Mouse (Mus musculus): ENCODE data around the gene Armt1. TPM values are rescaled to one million over a fixed set of nuclear protein-coding genes. Genes with fewer than 3 reads are reported as not detected.
A peak's percentile ranks its signal among the peaks of the same experiment; 100 is the strongest.

Armt1 gene
- polyA plus RNA-seq (2014; fragmentation: Nextera tagmentation; extraction: Ambion mirVana): 30.1 and 33.4 TPM in 2 replicates

DNA sequence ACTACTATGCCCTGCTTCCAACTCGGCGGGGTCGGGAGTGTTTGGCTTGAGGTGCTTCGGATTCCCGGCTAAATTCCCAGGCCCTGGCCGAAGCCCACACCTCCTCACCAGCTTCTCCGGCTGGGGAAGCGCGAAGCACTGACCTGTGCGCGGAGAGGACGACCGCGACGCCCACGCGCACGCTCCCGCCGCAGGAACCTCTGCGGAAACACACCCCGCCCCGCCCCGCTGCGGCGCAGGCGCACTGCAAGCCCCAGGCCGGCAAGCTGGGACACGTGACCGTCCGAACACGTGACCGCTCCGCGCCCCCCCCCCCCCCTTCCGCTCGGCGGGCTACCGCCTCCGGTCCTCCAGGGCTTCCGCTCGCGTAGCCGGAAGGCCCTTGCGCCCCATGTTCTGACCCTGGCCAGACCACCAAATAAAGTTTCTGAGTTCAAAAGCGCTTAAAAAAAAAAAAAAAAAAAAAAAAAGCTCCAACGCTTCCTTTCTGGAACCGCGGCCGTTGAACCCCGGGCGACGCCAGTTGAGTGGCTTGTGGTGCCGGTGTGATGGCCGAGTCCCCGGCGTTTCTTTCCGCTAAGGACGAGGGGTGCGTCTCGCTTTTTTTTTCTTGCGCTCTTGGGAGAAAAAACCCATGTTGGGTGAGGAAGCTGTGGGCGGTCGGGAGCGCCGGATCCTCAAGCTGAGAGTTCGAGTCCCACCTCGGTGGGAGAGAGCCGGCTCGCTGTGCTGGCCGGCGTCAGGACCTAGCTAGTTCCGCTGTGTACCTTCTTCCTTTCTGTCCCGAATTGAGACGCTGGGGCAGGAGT is at the start of gene Armt1, which contains the start of gene Rmnd1:
Armt1 (plus strand) TSS at position 345 of the 809 bp plus-strand sequence.
Rmnd1 (minus strand) TSS at position 266 of the 809 bp plus-strand sequence.
- 0% methylated on average over 69 of the region's 75 CpGs for WGBS
- no peaks in the 10 kb centered on the region for H3K27me3 ChIP-seq (replicated peaks; ENCODE audit: control insufficient read depth, insufficient read depth, low read length)
- H3K4me3 ChIP-seq (ENCODE audit: low read depth, low read length): peak within 1 kb of the TSS; percentile 63
- peaks cover 14% of the 10 kb centered on the region for H3K4me1 ChIP-seq (replicated peaks; ENCODE audit: control insufficient read depth, insufficient read depth, low read length)
- H3K4me2 ChIP-seq: peak within 1 kb of the TSS; percentile 82
- ATAC-seq (replicated peaks; ENCODE audit: low FRiP score) (peak; percentile 95), DNase-seq (ENCODE audit: low spot score) (peak; percentile 93)
- peaks cover 6% of the 10 kb centered on the region; the same call in 1 of the 2 replicates for H3K36me3 ChIP-seq (ENCODE audit: control insufficient read depth, insufficient read depth, low read length)
- peak within 1 kb of the TSS; percentile 89 for H3K9ac ChIP-seq (ENCODE audit: low read depth, low read length)
- peak within 1 kb of the TSS; percentile 86 for H3K27ac ChIP-seq (ENCODE audit: low read depth, low read length)
- H3K9me3 ChIP-seq (ENCODE audit: control insufficient read depth, low read length): no peaks in the 10 kb centered on the region

DNA sequence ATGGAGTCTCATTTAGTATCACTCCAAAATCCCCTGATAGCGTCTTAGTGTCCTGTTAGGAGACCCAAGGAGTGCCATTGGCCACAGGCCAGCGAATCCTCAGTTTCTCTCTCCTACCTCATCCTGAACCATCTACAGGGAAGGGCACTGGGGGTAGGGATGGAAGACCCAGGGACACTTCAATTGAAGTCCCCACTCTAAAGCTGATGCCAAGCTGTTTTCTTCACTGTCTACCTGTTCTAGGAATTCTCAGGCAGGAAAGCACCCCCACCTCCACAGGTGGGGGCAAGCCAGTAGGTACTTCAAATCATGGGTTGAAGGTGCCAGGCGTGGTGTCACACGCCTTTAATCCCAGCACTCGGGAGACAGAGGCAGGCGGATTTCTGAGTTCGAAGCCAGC is 48.0 kb upstream of the Armt1 start:
- no peak for ATAC-seq (replicated peaks; ENCODE audit: low FRiP score)
- no peak overlapping the region for H3K9ac ChIP-seq (ENCODE audit: low read depth, low read length)
- 86% methylated on average over 7 of the region's 7 CpGs for WGBS
- H3K4me2 ChIP-seq: no peak overlapping the region
- no peak overlapping the region for H3K27ac ChIP-seq (ENCODE audit: low read depth, low read length)
- no peak overlapping the region for H3K4me3 ChIP-seq (ENCODE audit: low read depth, low read length)
- DNase-seq (ENCODE audit: low spot score): no peak
- no peaks in the 10 kb centered on the region for H3K27me3 ChIP-seq (replicated peaks; ENCODE audit: control insufficient read depth, insufficient read depth, low read length)
- no peaks in the 10 kb centered on the region for H3K9me3 ChIP-seq (ENCODE audit: control insufficient read depth, low read length)
- no peaks in the 10 kb centered on the region for H3K36me3 ChIP-seq (ENCODE audit: control insufficient read depth, insufficient read depth, low read length)
- H3K4me1 ChIP-seq (replicated peaks; ENCODE audit: control insufficient read depth, insufficient read depth, low read length): peaks cover 21% of the 10 kb centered on the region

DNA sequence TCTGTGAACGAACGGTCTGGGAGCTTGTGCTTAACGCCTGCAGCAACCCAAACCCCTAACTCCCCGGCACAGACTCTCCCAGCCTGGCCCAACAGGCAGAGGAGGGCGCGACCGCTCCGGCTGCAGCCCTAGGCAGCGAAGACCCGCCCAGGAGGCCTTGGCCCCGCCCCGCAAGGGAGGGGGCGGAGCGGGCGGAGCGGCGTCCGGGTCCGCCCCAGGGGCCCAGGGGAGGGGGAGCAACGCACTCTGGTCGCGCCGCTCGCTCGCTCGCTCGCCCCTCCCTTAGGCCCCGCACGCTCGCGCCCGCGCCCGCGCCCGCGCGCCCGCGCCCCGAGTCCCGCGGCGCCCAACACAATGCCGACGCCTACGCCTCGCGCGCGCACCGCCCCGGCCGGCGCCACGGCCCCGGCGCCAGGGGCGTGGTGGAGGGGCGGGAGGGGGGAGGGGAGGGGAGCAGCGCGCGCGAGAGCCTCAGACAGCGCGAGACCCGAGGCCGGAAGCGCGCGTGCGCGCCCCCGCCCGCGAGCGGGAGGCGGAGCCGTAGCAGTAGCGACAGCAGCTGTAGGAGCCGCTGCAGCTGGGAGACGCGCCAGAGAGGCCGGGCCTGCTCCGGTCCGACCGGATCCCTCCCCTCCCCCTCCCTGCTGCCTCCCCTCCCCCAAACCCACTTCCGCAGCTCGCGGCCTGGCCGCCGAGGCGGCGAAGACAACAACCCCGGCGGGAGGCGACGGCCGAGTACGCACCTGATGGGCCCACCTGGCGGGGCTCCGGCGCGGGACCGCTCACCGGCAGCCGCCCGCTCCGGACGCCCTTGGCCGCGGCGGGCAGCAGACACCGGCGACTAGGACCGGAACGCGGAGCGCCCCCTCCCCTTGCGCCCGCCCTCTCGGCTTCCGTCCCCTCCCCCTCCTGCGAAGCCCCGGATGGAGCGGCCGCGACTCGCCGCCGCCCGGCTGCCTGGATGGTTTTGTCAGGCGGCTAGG is 45.4 kb upstream of the Armt1 start:
- Histone ChIP-seq H3K36me3 (ENCODE audit: control insufficient read depth, insufficient read depth, low read length) (no peaks in the 10 kb centered on the region), H3K4me2 (peak overlapping the region; percentile 92), H3K27me3 (replicated peaks; ENCODE audit: control insufficient read depth, insufficient read depth, low read length) (no peaks in the 10 kb centered on the region), H3K27ac (ENCODE audit: low read depth, low read length) (peak overlapping the region; percentile 99), H3K9ac (ENCODE audit: low read depth, low read length) (peak overlapping the region; percentile 98), H3K9me3 (ENCODE audit: control insufficient read depth, low read length) (no peaks in the 10 kb centered on the region), H3K4me1 (replicated peaks; ENCODE audit: control insufficient read depth, insufficient read depth, low read length) (peaks cover 40% of the 10 kb centered on the region), H3K4me3 (ENCODE audit: low read depth, low read length) (peak overlapping the region; percentile 98)
- peak; percentile 91 for ATAC-seq (replicated peaks; ENCODE audit: low FRiP score)
- DNase-seq (ENCODE audit: low spot score): peak; percentile 97
- under 1% methylated on average over 65 of the region's 133 CpGs for WGBS

DNA sequence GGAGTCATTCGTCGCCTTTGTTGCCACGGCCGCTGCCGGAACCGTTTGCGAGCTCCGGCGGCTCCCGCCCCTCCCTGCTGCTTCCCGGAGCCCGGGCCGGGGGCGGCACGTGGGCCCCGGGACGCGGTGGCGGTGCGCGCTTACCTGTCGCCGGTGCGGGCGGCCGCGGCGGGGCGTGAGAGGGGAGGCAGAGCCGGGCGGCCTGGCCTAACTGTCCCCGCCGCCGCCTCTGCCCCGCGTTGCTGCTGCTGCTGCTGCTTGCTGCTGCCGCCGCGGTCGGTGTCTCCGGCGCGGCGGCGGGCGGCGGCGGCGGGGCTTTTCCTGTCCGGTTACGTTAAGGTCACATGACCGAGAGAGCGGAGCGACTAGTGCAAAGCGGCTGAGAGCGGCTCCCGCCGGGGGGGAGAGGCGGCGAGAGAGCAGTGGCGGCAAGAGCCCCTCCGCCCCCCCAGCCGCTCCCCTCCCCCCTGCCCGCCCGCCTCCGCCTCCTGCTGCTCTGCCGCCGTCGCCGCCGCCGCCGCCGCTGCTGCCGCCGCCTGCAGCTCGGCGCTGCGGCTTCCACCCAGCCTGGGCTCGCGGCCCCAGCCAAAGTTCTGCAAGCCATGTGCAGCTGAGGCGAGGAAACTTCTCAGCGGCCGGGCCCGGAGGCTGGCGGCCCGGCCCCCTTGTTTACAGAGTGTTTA is 44.4 kb upstream of the Armt1 start, which contains the start of gene Zbtb2:
Zbtb2 (minus strand) TSS at position 408 of the 683 bp plus-strand sequence.
- H3K4me1 ChIP-seq (replicated peaks; ENCODE audit: control insufficient read depth, insufficient read depth, low read length): peaks cover 41% of the 10 kb centered on the region
- H3K9ac ChIP-seq (ENCODE audit: low read depth, low read length): peak within 1 kb of the TSS; percentile 98
- no peaks in the 10 kb centered on the region for H3K9me3 ChIP-seq (ENCODE audit: control insufficient read depth, low read length)
- H3K27me3 ChIP-seq (replicated peaks; ENCODE audit: control insufficient read depth, insufficient read depth, low read length): no peaks in the 10 kb centered on the region
- H3K4me2 ChIP-seq: peak within 1 kb of the TSS; percentile 92
- H3K36me3 ChIP-seq (ENCODE audit: control insufficient read depth, insufficient read depth, low read length): no peaks in the 10 kb centered on the region
- 0 out of 2 replicates have a peak, but pooled peaks have one; percentile 3 for ATAC-seq (replicated peaks; ENCODE audit: low FRiP score)
- peak within 1 kb of the TSS; percentile 98 for H3K4me3 ChIP-seq (ENCODE audit: low read depth, low read length)
- peak within 1 kb of the TSS; percentile 99 for H3K27ac ChIP-seq (ENCODE audit: low read depth, low read length)
- peak; percentile 71 for DNase-seq (ENCODE audit: low spot score)
- under 1% methylated on average over 71 of the region's 87 CpGs for WGBS

DNA sequence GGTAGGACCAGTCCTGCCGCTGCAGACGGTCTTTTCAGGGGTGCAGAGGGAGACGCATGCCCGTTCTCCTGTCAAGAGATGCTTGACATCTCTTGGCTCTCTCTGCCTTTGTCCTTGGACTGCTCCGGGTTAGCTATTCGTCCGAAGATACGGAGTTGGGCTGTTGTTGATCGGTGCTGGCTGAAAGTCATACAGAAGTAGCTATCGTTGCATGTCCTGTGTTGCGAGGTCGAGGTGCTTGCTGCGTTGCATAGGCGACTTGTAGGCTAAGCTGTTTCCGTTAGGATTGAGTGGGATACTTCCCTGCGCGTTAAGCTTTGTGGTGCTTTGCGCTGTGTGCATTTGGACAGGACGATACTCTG is 43.9 kb upstream of the Armt1 start:
- Histone ChIP-seq H3K4me1 (replicated peaks; ENCODE audit: control insufficient read depth, insufficient read depth, low read length) (peaks cover 37% of the 10 kb centered on the region), H3K27me3 (replicated peaks; ENCODE audit: control insufficient read depth, insufficient read depth, low read length) (no peaks in the 10 kb centered on the region), H3K36me3 (ENCODE audit: control insufficient read depth, insufficient read depth, low read length) (no peaks in the 10 kb centered on the region), H3K9ac (ENCODE audit: low read depth, low read length) (peak overlapping the region; percentile 98), H3K4me2 (peak overlapping the region; percentile 92), H3K9me3 (ENCODE audit: control insufficient read depth, low read length) (no peaks in the 10 kb centered on the region), H3K27ac (ENCODE audit: low read depth, low read length) (peak overlapping the region; percentile 99), H3K4me3 (ENCODE audit: low read depth, low read length) (peak overlapping the region; percentile 98)
- under 1% methylated on average over 19 of the region's 19 CpGs for WGBS
- DNase-seq (ENCODE audit: low spot score) (peak; percentile 60), ATAC-seq (replicated peaks; ENCODE audit: low FRiP score) (no peak)

DNA sequence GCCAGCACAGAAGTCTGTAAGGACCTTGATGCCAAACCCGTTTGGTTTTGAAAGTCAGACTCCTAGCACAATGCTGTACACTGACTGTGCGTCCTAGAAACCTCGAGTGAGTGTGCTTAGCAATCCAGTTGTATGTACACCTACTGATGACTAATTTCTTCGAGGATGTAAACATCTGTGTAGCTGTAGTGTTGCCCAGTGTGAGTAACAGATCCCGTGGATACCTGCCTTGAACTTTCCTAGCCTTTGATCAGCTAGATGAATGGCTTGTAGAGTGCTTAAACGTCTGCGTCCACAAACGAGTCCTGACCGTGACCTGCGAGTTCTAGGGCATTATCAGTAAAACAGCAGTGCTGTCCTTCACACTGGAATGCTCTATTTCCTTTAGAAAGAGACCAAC is 43.2 kb upstream of the Armt1 start:
- Histone ChIP-seq H3K27ac (ENCODE audit: low read depth, low read length) (no peak overlapping the region), H3K4me2 (peak overlapping the region; percentile 92), H3K9ac (ENCODE audit: low read depth, low read length) (peak overlapping the region; percentile 98), H3K27me3 (replicated peaks; ENCODE audit: control insufficient read depth, insufficient read depth, low read length) (no peaks in the 10 kb centered on the region), H3K9me3 (ENCODE audit: control insufficient read depth, low read length) (no peaks in the 10 kb centered on the region), H3K4me3 (ENCODE audit: low read depth, low read length) (peak overlapping the region; percentile 98), H3K36me3 (ENCODE audit: control insufficient read depth, insufficient read depth, low read length) (no peaks in the 10 kb centered on the region), H3K4me1 (replicated peaks; ENCODE audit: control insufficient read depth, insufficient read depth, low read length) (peaks cover 35% of the 10 kb centered on the region)
- 18% methylated on average over 10 of the region's 10 CpGs for WGBS
- ATAC-seq (replicated peaks; ENCODE audit: low FRiP score) (no peak), DNase-seq (ENCODE audit: low spot score) (no peak)

DNA sequence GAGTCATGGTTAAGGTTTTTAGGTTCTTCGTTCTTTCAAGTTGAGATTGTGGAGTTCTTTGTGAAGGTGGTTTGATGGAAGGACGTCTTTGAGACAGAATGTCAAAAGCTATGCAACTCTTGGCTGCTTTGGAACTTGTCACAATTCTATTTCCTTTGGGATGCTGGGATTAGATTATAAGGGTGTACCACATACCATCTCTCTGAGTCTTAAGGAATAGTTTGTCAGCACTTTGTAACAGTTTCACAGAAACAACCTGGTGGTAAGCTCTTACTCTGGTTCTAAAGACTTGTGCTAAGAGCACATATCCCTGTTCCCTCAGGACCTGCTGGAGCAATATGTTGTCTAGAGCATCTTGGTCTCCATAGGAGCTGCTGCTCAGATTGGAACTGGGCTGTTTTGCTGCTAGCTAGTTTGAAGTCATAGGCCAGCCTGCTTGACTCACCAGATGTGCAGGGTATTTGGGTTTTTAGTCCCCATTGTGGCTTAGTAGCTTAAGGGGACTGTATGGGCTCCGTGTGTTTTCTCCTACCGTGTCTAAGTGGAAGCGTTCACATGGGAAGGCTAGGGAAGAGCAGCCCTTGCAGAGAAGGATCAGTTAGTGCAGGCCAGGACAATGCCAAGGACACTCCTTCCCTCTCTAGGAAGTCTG is 42.7 kb upstream of the Armt1 start:
- H3K27ac ChIP-seq (ENCODE audit: low read depth, low read length): no peak overlapping the region
- H3K4me2 ChIP-seq: peak overlapping the region; percentile 92
- 65% methylated on average over 5 of the region's 5 CpGs for WGBS
- ATAC-seq (replicated peaks; ENCODE audit: low FRiP score) (no peak), DNase-seq (ENCODE audit: low spot score) (no peak)
- no peaks in the 10 kb centered on the region for H3K9me3 ChIP-seq (ENCODE audit: control insufficient read depth, low read length)
- H3K9ac ChIP-seq (ENCODE audit: low read depth, low read length): peak overlapping the region; percentile 98
- no peaks in the 10 kb centered on the region for H3K36me3 ChIP-seq (ENCODE audit: control insufficient read depth, insufficient read depth, low read length)
- H3K4me3 ChIP-seq (ENCODE audit: low read depth, low read length): peak overlapping the region; percentile 98
- peaks cover 35% of the 10 kb centered on the region for H3K4me1 ChIP-seq (replicated peaks; ENCODE audit: control insufficient read depth, insufficient read depth, low read length)
- no peaks in the 10 kb centered on the region for H3K27me3 ChIP-seq (replicated peaks; ENCODE audit: control insufficient read depth, insufficient read depth, low read length)

Data from liver, embryonic 11.5 days (tissue).